Mouse (Mus musculus) hindbrain, embryonic 14.5 days (tissue): Measurements from ENCODE around the gene Gm5767. TPM values are rescaled to one million over a fixed set of nuclear protein-coding genes. Genes with fewer than 3 reads are reported as not detected.
"Not testable (repeated sequence)": the region's sequence is repeated elsewhere in the genome, so short reads cannot be mapped to it uniquely, and the experiment has no call there.

Experiments
- ATAC-seq: fragments of 200-750 bp; cut with Nextera tagmentation; 2 replicates; pipeline ENCODE4 v1.8.0; 2017; ENCODE audit warnings: moderate number of reproducible peaks, mild to moderate bottlenecking, moderate TSS enrichment, moderate library complexity; ENCODE audit not compliant: low FRiP score
- DNase-seq: peaks from one replicate; pipeline ENCODE4 v3.0.0-alpha.2; 2015; ENCODE audit warnings: low spot score
- H3K27ac ChIP-seq: fragments of 300-500 bp; sonication (generic); 2 replicates; pipeline ENCODE4 v1.5.1; 2014; ENCODE audit warnings: mild to moderate bottlenecking, moderate library complexity
- H3K27me3 ChIP-seq: fragments of 300-500 bp; sonication (generic); 2 replicates; pipeline ENCODE4 v1.6.1; 2014; ENCODE audit warnings: mild to moderate bottlenecking, low read length, mixed read lengths; ENCODE audit not compliant: control insufficient read depth, insufficient read depth
- H3K36me3 ChIP-seq: fragments of 300-500 bp; sonication (generic); replicated peaks from 2 replicates; pipeline ENCODE4 v1.6.1; 2014; ENCODE audit not compliant: control insufficient read depth, insufficient read depth
- H3K4me1 ChIP-seq: fragments of 300-500 bp; sonication (generic); replicated peaks from 2 replicates; pipeline ENCODE4 v1.6.1; 2014; ENCODE audit warnings: antibody characterized with exemption, low read length, mixed read lengths; ENCODE audit not compliant: control insufficient read depth, insufficient read depth
- H3K4me2 ChIP-seq: fragments of 300-500 bp; sonication (generic); replicated peaks from 2 replicates; pipeline ENCODE4 v1.6.1; 2014; ENCODE audit warnings: mild to moderate bottlenecking, moderate library complexity
- H3K4me3 ChIP-seq: fragments of 300-500 bp; sonication (generic); replicated peaks from 2 replicates; pipeline ENCODE4 v1.5.1; 2014; ENCODE audit warnings: mild to moderate bottlenecking, low read length
- H3K9ac ChIP-seq: fragments of 300-500 bp; sonication (generic); 2 replicates; pipeline ENCODE4 v1.6.1; 2014
- H3K9me3 ChIP-seq: fragments of 300-500 bp; sonication (generic); 2 replicates; pipeline ENCODE4 v1.6.1; 2016; ENCODE audit warnings: low read length; ENCODE audit not compliant: control insufficient read depth
- WGBS: fragments of 180-500 bp; shearing (Covaris S2); extraction: QIAGEN DNeasy Blood & Tissue Kit; methylation state at CpG from one replicate; pipeline ENCODE4 v1.1.7; 2014; 5-methylcytosine and 5-hydroxymethylcytosine counted together
- polyA plus RNA-seq: library from polyadenylated mRNA; unstranded; fragments of >200 nt; fragmentation: Nextera tagmentation; extraction: Ambion mirVana; gene quantifications from 2 replicates; pipeline ENCODE4 v1.2.1, GENCODE M21; 2014

Gene Gm5767
- polyA plus RNA-seq, 1 experiment from 2014 or later, result 0.35 TPM

- no peak overlapping the region for H3K9ac ChIP-seq
- no peak for ATAC-seq
- 88% methylated on average over 6 of the region's 6 CpGs for WGBS
- H3K36me3 ChIP-seq, result peaks cover 42% of the 10 kb centered on the region
- H3K4me2 ChIP-seq, result no peak overlapping the region
- no peak overlapping the region for H3K27ac ChIP-seq
- H3K9me3 ChIP-seq, result no peaks in the 10 kb centered on the region
- H3K4me1 ChIP-seq, result peaks cover 6% of the 10 kb centered on the region; the same call in 1 of the 2 replicates
- H3K4me3 ChIP-seq, result no peak overlapping the region
- no peaks in the 10 kb centered on the region for H3K27me3 ChIP-seq
- no peak for DNase-seq
Measured at GRCm38 (mm10) chr16:8716300-8716699, 35.7 kb downstream of the Gm5767 start.

GRCm38 (mm10) chr16:8717744-8718143 lies 37.2 kb downstream of the Gm5767 start:
- Histone ChIP-seq H3K4me2 (no peak overlapping the region), H3K27ac (no peak overlapping the region), H3K36me3 (peaks cover 34% of the 10 kb centered on the region), H3K9ac (no peak overlapping the region), H3K4me1 (peaks cover 6% of the 10 kb centered on the region; the same call in 1 of the 2 replicates), H3K4me3 (no peak overlapping the region), H3K9me3 (no peaks in the 10 kb centered on the region), H3K27me3 (no peaks in the 10 kb centered on the region)
- no peak for DNase-seq
- ATAC-seq, result no peak
- WGBS, result 94% methylated on average over 10 of the region's 10 CpGs

GRCm38 (mm10) chr16:8720447-8720846 lies 39.9 kb downstream of the Gm5767 start:
- Histone ChIP-seq H3K27me3 (no peaks in the 10 kb centered on the region), H3K27ac (no peak overlapping the region), H3K36me3 (peaks cover 10% of the 10 kb centered on the region), H3K4me1 (peaks cover 6% of the 10 kb centered on the region; the same call in 1 of the 2 replicates), H3K4me2 (no peak overlapping the region), H3K4me3 (no peak overlapping the region), H3K9me3 (no peaks in the 10 kb centered on the region), H3K9ac (no peak overlapping the region)
- 92% methylated on average over 4 of the region's 4 CpGs for WGBS
- DNase-seq (no peak), ATAC-seq (no peak)

DNA sequence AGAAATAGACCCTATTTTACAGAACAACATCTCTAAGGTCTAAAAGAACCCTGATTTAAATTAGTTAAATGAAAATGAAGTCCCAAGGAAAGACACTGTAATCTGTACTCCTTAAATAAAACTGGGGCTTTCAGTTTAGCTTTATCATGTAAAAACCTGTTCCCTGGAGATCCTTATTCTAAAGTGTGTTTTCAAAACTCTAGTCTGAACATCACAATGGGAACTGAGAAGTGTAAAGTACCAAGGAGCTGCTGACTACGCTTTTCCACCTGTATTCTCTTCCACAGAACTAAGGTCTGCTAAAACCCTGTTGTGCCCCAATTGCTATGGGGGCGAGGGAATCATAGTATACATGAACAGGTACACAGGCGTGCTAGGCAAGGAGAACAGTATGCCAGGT lies 43.5 kb downstream of the Gm5767 start:
- H3K36me3 ChIP-seq, result no peaks in the 10 kb centered on the region
- WGBS, result 85% methylated on average over 3 of the region's 3 CpGs
- H3K9ac ChIP-seq, result no peak overlapping the region
- no peak overlapping the region for H3K4me2 ChIP-seq
- DNase-seq, result no peak
- H3K9me3 ChIP-seq, result no peaks in the 10 kb centered on the region
- H3K27ac ChIP-seq, result no peak overlapping the region
- peaks cover 9% of the 10 kb centered on the region; the same call in 1 of the 2 replicates for H3K4me1 ChIP-seq
- no peak for ATAC-seq
- H3K27me3 ChIP-seq, result no peaks in the 10 kb centered on the region
- no peak overlapping the region for H3K4me3 ChIP-seq

GRCm38 (mm10) chr16:8725807-8726206 lies 45.2 kb downstream of the Gm5767 start:
- Histone ChIP-seq H3K27me3 (no peaks in the 10 kb centered on the region), H3K9ac (no peak overlapping the region), H3K36me3 (no peaks in the 10 kb centered on the region), H3K4me3 (no peak overlapping the region), H3K4me1 (peaks cover 21% of the 10 kb centered on the region; the same call in 1 of the 2 replicates), H3K27ac (no peak overlapping the region), H3K4me2 (no peak overlapping the region), H3K9me3 (no peaks in the 10 kb centered on the region)
- ATAC-seq (no peak), DNase-seq (no peak)
- 94% methylated on average over 2 of the region's 2 CpGs for WGBS

DNA sequence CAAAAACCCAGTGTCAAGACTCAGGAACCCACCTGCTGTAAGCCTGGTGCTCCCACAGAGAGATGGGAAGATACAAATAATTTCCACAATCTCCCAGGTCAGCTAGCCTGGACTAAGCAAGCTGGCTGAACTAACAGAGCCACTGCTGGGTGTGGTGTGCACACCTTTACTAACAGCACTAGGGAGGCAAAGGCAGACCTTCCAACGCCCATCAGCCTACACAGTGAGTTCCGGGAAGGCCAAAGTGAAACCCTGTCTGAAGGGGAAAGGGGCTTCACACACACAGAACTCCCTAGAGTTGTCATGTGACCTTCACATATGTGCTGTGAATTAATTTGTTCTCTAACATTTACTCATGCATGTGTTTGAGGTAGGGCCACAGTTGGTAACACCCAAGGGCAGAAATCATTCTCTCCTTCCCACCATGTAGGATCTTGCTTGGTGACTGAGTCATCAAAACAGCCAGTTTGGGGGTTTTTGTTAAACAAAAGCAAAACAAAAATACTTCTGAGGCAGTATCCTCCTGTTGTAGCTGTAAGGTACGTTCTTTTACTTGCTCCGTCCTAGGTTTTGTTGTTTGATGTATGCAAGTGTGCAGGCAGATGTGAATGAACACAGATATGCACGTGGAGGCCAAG lies 47.7 kb downstream of the Gm5767 start:
- no peaks in the 10 kb centered on the region for H3K27me3 ChIP-seq
- H3K9ac ChIP-seq, result no peak overlapping the region
- H3K9me3 ChIP-seq, result no peaks in the 10 kb centered on the region
- DNase-seq (no peak), ATAC-seq (no peak)
- peaks cover 21% of the 10 kb centered on the region; the same call in 1 of the 2 replicates for H3K4me1 ChIP-seq
- H3K4me2 ChIP-seq, result no peak overlapping the region
- H3K27ac ChIP-seq, result no peak overlapping the region
- H3K4me3 ChIP-seq, result no peak overlapping the region
- WGBS, result 83% methylated on average over 5 of the region's 5 CpGs
- H3K36me3 ChIP-seq, result no peaks in the 10 kb centered on the region

- Histone ChIP-seq H3K4me1 (peaks cover 48% of the 10 kb centered on the region), H3K27me3 (no peaks in the 10 kb centered on the region), H3K9ac (no peak overlapping the region), H3K4me2 (no peak overlapping the region), H3K36me3 (no peaks in the 10 kb centered on the region), H3K27ac (no peak overlapping the region), H3K9me3 (no peaks in the 10 kb centered on the region), H3K4me3 (no peak overlapping the region)
- WGBS, result 90% methylated on average over 7 of the region's 7 CpGs
- DNase-seq, result no peak
- no peak for ATAC-seq
Measured at GRCm38 (mm10) chr16:8731630-8732029, 51.1 kb downstream of the Gm5767 start.

DNA sequence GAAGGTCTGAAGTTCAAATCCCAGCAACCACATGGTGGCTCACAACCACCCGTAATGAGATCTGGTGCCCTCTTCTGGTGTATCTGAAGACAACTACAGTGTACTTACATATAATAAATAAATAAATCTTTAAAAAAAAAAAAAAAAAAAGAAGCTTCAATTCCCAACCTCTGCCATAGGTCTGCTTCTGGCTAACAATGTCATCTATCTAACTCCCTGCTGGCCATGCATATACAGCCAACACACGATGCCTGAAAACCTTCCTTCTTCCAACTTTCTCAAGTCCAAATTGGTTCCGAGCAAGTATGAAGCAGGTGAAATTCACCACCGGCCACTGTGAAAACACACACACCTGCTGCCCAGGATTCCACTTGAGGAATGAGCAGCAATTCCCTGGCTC lies 51.9 kb downstream of the Gm5767 start:
- ATAC-seq, H3K27ac ChIP-seq, DNase-seq, H3K36me3 ChIP-seq, H3K27me3 ChIP-seq, H3K4me3 ChIP-seq, H3K9ac ChIP-seq, H3K9me3 ChIP-seq, H3K4me2 ChIP-seq: not testable (repeated sequence)
- whole genome bisulfite sequencing, result 93% methylated on average over 3 of the region's 4 CpGs
- H3K4me1 ChIP-seq, result peaks cover 54% of the 10 kb centered on the region
